Mouse (Mus musculus) lung, postnatal 0 days (tissue): ENCODE results near the gene Gm48551. TPM values are rescaled to one million over a fixed set of nuclear protein-coding genes. Genes with fewer than 3 reads are reported as not detected.

Experiments used
- ATAC-seq: fragments of 200-750 bp; cut with Nextera tagmentation; 2 replicates; pipeline ENCODE4 v1.8.0; 2017; ENCODE audit warnings: moderate library complexity
- DNase-seq: peaks from one replicate; pipeline ENCODE4 v3.0.0-alpha.2; 2016; ENCODE audit warnings: low spot score
- H3K27ac ChIP-seq: fragments of 300-500 bp; sonication (generic); 2 replicates; pipeline ENCODE4 v1.5.1; 2014; ENCODE audit warnings: antibody characterized with exemption, mild to moderate bottlenecking, low read length, mixed read lengths
- H3K27me3 ChIP-seq: fragments of 300-500 bp; sonication (generic); replicated peaks from 2 replicates; pipeline ENCODE4 v1.6.1; 2014; ENCODE audit warnings: low read length, mixed read lengths; ENCODE audit not compliant: insufficient read depth
- H3K36me3 ChIP-seq: fragments of 300-500 bp; sonication (generic); 2 replicates; pipeline ENCODE4 v1.6.1; 2014; ENCODE audit warnings: low read length, mixed read lengths; ENCODE audit not compliant: insufficient read depth
- H3K4me1 ChIP-seq: fragments of 300-500 bp; sonication (generic); 2 replicates; pipeline ENCODE4 v1.6.1; 2014; ENCODE audit warnings: antibody characterized with exemption, low read depth, low read length, mixed read lengths; ENCODE audit not compliant: insufficient read depth
- H3K4me2 ChIP-seq: fragments of 300-500 bp; sonication (generic); replicated peaks from 2 replicates; pipeline ENCODE4 v1.6.1; 2014; ENCODE audit warnings: low read depth, mild to moderate bottlenecking, low read length, moderate library complexity, mixed read lengths
- H3K4me3 ChIP-seq: fragments of 300-500 bp; sonication (generic); 2 replicates; pipeline ENCODE4 v1.5.1; 2014; ENCODE audit warnings: low read depth, low read length
- H3K9ac ChIP-seq: fragments of 300-500 bp; sonication (generic); replicated peaks from 2 replicates; pipeline ENCODE4 v1.6.1; 2014; ENCODE audit warnings: low read depth, mild to moderate bottlenecking
- H3K9me3 ChIP-seq: fragments of 300-500 bp; sonication (generic); 2 replicates; pipeline ENCODE4 v1.6.1; 2016; ENCODE audit warnings: low read length, mixed read lengths
- CTCF ChIP-seq: IDR thresholded peaks from 2 replicates; pipeline ENCODE4 v1.5.1; 2016; ENCODE audit warnings: antibody characterized with exemption, mild to moderate bottlenecking
- EP300 ChIP-seq: IDR thresholded peaks from 2 replicates; pipeline ENCODE4 v1.6.1; 2016; ENCODE audit warnings: antibody characterized with exemption, mild to moderate bottlenecking, control low read depth
- WGBS: fragments of 180-500 bp; shearing (Covaris S2); extraction: QIAGEN DNeasy Blood & Tissue Kit; methylation state at CpG from one replicate; pipeline ENCODE4 v1.1.7; 2014; 5-methylcytosine and 5-hydroxymethylcytosine counted together
- polyA plus RNA-seq: library from polyadenylated mRNA; unstranded; fragments of >200 nt; fragmentation: Nextera tagmentation; extraction: Ambion mirVana; gene quantifications from 2 replicates; pipeline ENCODE4 v1.2.1, GENCODE M21; 2015

Gene Gm48551
- polyA plus RNA-seq, 1 experiment from 2014 or later = 2.4 TPM

DNA sequence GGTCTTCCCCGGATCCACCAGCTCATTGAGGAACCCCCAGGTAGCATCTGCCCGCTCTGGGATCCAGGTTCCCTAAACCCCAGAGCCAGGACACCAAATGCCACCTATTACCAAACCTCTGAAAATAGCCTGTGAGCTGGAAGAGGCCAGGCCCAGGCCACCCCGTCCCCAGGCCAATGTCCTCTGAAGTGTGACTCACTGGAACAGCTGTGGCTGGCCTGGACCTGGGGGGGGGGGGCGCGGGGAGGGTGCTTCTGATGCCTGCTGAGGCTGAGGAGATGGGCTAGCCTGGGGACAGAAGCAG is 37.5 kb downstream of the Gm48551 start:
- DNase-seq (peak; percentile 16), ATAC-seq (no peak)
- Histone ChIP-seq H3K4me1 (peaks cover 21% of the 10 kb centered on the region), H3K4me2 (no peak overlapping the region), H3K9ac (no peak overlapping the region), H3K27ac (no peak overlapping the region), H3K9me3 (no peaks in the 10 kb centered on the region), H3K4me3 (no peak overlapping the region), H3K27me3 (no peaks in the 10 kb centered on the region), H3K36me3 (no peaks in the 10 kb centered on the region)
- 69% methylated on average over 5 of the region's 5 CpGs for WGBS
- TF ChIP-seq CTCF (no peak), EP300 (no peak)

DNA sequence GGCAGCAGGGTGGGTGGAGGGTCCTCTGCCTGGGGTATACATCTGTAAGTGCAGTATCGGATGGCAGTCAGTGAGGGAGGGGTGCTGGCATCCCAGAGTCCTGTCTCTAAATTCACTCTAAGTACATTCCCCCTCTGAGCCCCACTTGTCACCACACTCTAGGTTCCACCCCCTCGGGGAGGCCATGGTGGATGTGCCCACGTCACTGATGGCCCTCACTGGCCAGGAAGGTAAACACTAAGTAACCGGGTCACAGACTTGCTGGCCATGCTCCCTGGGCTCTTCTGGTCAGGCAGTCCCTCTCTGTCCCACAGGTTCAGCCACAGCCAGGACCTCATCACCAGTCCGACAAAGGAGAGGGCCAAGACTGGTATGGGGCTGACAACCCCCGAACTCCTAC is 37.9 kb downstream of the Gm48551 start:
- Histone ChIP-seq H3K4me3 (no peak overlapping the region), H3K27me3 (no peaks in the 10 kb centered on the region), H3K4me1 (peaks cover 19% of the 10 kb centered on the region), H3K36me3 (no peaks in the 10 kb centered on the region), H3K9me3 (no peaks in the 10 kb centered on the region), H3K27ac (no peak overlapping the region), H3K4me2 (no peak overlapping the region), H3K9ac (no peak overlapping the region)
- WGBS = 71% methylated on average over 6 of the region's 6 CpGs
- TF ChIP-seq CTCF = no peak
- no peak for TF ChIP-seq EP300
- DNase-seq (peak; percentile 20), ATAC-seq (no peak)

DNA sequence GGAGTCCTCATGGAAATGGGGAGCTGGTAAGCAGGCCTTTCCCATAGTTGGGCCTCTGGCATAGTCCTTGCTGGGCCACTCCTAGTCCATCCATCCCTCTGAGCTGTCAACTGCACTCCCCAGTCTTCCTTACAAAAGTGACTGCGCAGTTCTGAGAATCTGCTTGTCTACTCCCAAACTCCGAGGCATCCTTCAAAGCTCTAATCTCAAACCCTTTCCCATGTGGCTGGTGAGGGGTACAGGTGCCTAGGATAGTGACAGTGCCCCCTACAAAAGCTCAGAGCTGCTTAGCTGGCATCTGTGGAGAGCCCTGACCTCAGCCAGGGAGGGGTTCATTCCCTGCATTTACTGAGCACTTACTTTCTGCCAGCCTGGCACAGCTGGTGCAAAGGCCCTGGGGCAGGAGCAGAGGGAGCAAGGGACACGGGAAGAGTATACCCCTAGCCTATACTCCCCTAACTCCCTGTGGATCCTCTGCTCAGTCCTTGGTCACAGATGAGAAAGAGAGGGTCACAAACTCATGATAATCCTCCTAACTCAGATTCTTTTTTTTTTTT is 38.5 kb downstream of the Gm48551 start:
- 89% methylated on average over 3 of the region's 3 CpGs for WGBS

DNA sequence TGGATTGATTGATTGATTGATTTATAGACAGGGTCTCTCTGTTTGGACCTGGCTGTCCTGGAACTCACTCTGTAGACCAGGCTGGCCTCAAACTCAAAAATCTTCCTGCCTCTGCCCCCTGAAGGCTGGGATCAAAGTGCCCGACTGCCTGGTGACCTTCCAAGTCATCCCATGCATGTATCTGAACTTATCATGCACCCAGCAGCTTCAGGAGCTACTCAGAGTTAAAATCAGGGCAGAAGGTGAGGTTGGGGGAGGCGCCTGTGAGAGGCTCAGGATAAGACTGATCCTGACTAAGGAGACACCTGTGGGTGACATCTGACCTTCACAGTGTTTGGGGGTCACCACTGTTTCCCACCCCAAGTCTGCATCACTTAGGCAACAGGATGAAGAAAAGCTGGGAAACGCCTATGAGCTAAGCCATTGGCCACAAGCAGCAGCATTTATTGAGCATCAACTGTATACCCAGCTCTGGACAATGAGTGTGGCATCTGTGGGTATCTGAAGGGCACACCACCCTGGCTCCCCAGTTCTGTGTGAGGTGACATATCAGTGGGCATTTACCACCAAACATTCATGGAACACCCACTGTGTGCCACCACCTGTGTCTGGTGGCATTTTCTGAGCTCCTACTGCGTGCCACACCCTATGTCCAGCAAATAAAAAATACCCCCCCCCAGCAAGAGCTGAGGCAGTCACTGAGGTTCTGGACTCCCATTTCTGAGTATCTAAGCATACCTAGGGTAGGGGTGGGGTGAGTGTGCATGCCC is 39.4 kb downstream of the Gm48551 start:
- H3K27me3 ChIP-seq = no peaks in the 10 kb centered on the region
- H3K9ac ChIP-seq = no peak overlapping the region
- WGBS = 74% methylated on average over 4 of the region's 4 CpGs
- H3K36me3 ChIP-seq = no peaks in the 10 kb centered on the region
- TF ChIP-seq EP300 = no peak
- TF ChIP-seq CTCF = no peak
- H3K27ac ChIP-seq = no peak overlapping the region
- H3K4me1 ChIP-seq = peaks cover 20% of the 10 kb centered on the region; the same call in 1 of the 2 replicates
- DNase-seq (no peak), ATAC-seq (no peak)
- no peaks in the 10 kb centered on the region for H3K9me3 ChIP-seq
- H3K4me3 ChIP-seq = no peak overlapping the region
- peak overlapping the region; percentile 89; the same call in 1 of the 2 replicates for H3K4me2 ChIP-seq

More for the DNA sequence above, 38.5 kb downstream of the Gm48551 start:
- H3K4me1 ChIP-seq = peaks cover 20% of the 10 kb centered on the region; the same call in 1 of the 2 replicates
- no peak overlapping the region for H3K27ac ChIP-seq
- no peaks in the 10 kb centered on the region for H3K9me3 ChIP-seq
- no peak overlapping the region for H3K4me2 ChIP-seq
- H3K4me3 ChIP-seq = no peak overlapping the region
- DNase-seq (no peak), ATAC-seq (no peak)
- TF ChIP-seq EP300 (no peak), CTCF (no peak)
- H3K9ac ChIP-seq = no peak overlapping the region
- H3K36me3 ChIP-seq = no peaks in the 10 kb centered on the region
- no peaks in the 10 kb centered on the region for H3K27me3 ChIP-seq

DNA sequence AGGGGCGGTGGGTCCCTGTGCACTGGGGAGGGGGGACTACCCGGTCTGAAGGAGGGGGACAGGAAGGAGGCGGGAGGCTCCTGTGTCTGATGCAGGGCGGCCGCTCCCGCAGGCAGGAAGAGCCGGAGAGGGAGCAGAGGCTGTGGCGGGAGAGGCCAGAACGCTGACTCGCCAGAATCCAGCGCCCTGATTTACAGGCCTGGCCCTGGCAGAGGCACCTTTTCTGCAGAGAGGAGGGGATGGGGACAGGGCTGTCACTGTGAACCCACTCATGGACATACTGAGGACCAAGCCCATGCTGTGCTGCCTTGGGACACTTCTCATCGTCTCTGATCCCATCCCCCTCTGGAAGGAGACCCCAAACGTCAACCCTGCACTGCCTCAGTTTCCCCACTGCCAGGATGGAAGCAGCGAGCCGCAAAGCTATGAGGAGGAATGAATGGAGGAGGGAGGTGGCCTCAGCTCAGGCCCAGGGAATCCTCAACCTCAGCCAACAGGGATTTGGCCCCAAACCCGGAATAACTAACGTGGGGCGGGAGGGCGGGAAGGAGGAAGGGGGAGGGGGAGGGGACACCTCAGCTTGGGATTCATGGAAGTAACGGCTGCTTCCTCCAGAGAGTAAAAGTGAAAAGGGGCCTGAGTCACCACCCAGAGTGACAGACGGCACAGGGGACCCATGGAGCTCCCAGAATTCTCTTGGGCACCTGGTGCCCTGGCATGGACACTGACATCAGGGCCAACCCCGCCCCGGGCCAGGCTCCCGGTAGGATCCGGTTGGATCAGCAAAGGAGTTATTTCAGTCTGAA is 40.2 kb downstream of the Gm48551 start:
- 6% methylated on average over 23 of the region's 25 CpGs for WGBS
- 0 out of 2 replicates have a peak overlapping the region, but pooled peaks have one; percentile 35 for H3K27ac ChIP-seq
- peak; percentile 27 for ATAC-seq

DNA sequence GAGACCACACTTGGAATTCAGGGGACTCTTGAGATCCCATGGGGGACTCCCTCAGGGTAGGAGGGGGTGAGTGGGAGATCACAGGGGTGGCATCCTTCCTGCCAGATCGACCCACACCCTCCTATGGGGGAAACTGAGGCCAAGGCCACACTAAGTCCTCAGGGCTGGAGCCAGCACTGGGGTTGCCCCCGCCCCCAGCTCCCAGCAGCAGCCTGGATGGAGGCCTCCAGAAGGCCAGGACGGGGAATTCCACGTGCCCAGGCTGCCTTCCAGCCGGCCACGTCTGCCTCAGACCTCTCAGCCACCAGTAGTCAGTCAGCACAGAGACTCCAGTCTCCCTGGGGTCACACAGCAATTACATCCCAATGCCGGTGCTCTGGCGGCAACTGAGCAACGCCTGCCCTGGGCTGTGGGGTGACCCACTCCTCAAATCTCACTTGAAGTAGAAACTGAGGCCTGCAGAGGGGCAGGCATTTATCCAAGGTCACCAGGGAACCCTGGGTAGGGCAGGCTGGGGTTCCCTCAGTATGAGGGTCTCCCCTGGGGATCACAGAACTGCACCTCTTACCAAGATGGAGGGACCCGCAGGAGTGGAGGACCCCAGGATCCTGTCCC is 41.1 kb downstream of the Gm48551 start:
- WGBS = 38% methylated on average over 10 of the region's 10 CpGs
- Histone ChIP-seq H3K4me2 (peak overlapping the region; percentile 89), H3K27me3 (no peaks in the 10 kb centered on the region), H3K4me3 (no peak overlapping the region), H3K4me1 (peaks cover 20% of the 10 kb centered on the region; the same call in 1 of the 2 replicates), H3K36me3 (no peaks in the 10 kb centered on the region), H3K9me3 (no peaks in the 10 kb centered on the region), H3K27ac (0 out of 2 replicates have a peak overlapping the region, but pooled peaks have one; percentile 35), H3K9ac (no peak overlapping the region)
- TF ChIP-seq EP300 = no peak
- no peak for TF ChIP-seq CTCF
- ATAC-seq (no peak), DNase-seq (peak; percentile 5)

More for the DNA sequence above, 40.2 kb downstream of the Gm48551 start:
- Histone ChIP-seq H3K4me2 (peak overlapping the region; percentile 89), H3K4me1 (peaks cover 20% of the 10 kb centered on the region; the same call in 1 of the 2 replicates), H3K4me3 (no peak overlapping the region), H3K9ac (no peak overlapping the region), H3K27me3 (no peaks in the 10 kb centered on the region), H3K36me3 (no peaks in the 10 kb centered on the region), H3K9me3 (no peaks in the 10 kb centered on the region)
- peak; percentile 60 for DNase-seq
- no peak for TF ChIP-seq CTCF
- no peak for TF ChIP-seq EP300
